Mouse (Mus musculus) embryonic facial prominence, embryonic 12.5 days (tissue): ENCODE measurements around the gene Ush2a. TPM values are rescaled to one million over a fixed set of nuclear protein-coding genes. Genes with fewer than 3 reads are reported as not detected.

Experiments used
- ATAC-seq: fragments of 200-750 bp; cut with Nextera tagmentation; 2 replicates; pipeline ENCODE4 v1.8.0; 2017; ENCODE audit not compliant: insufficient number of reproducible peaks, insufficient read depth, low FRiP score, low TSS enrichment
- H3K27ac ChIP-seq: fragments of 300-500 bp; sonication (generic); 2 replicates; pipeline ENCODE4 v1.5.1; 2016; ENCODE audit warnings: mild to moderate bottlenecking
- H3K27me3 ChIP-seq: fragments of 300-500 bp; sonication (generic); 2 replicates; pipeline ENCODE4 v1.6.1; 2016; ENCODE audit warnings: mild to moderate bottlenecking, moderate library complexity
- H3K36me3 ChIP-seq: fragments of 300-500 bp; sonication (generic); 2 replicates; pipeline ENCODE4 v1.6.1; 2016; ENCODE audit warnings: mild to moderate bottlenecking
- H3K4me1 ChIP-seq: fragments of 300-500 bp; sonication (generic); 2 replicates; pipeline ENCODE4 v1.6.1; 2016
- H3K4me2 ChIP-seq: fragments of 300-500 bp; sonication (generic); replicated peaks from 2 replicates; pipeline ENCODE4 v1.6.1; 2016; ENCODE audit warnings: mild to moderate bottlenecking, moderate library complexity
- H3K4me3 ChIP-seq: fragments of 300-500 bp; sonication (generic); 2 replicates; pipeline ENCODE4 v1.5.1; 2016; ENCODE audit warnings: mild to moderate bottlenecking
- H3K9ac ChIP-seq: fragments of 300-500 bp; sonication (generic); 2 replicates; pipeline ENCODE4 v1.6.1; 2016; ENCODE audit warnings: mild to moderate bottlenecking, moderate library complexity
- H3K9me3 ChIP-seq: fragments of 300-500 bp; sonication (generic); 2 replicates; pipeline ENCODE4 v1.6.1; 2016; ENCODE audit warnings: mild to moderate bottlenecking, moderate library complexity
- WGBS: fragments of 180-500 bp; shearing (Covaris S2); methylation state at CpG from one replicate; pipeline ENCODE4 v1.1.7; 2016; 5-methylcytosine and 5-hydroxymethylcytosine counted together
- polyA plus RNA-seq: library from polyadenylated mRNA; unstranded; fragments of >200 nt; fragmentation: Nextera tagmentation; extraction: Ambion mirVana; gene quantifications from 2 replicates; pipeline ENCODE4 v1.2.1, GENCODE M21; 2016

Ush2a gene
- polyA plus RNA-seq, 1 experiment from 2014 or later = 0.05 TPM

DNA sequence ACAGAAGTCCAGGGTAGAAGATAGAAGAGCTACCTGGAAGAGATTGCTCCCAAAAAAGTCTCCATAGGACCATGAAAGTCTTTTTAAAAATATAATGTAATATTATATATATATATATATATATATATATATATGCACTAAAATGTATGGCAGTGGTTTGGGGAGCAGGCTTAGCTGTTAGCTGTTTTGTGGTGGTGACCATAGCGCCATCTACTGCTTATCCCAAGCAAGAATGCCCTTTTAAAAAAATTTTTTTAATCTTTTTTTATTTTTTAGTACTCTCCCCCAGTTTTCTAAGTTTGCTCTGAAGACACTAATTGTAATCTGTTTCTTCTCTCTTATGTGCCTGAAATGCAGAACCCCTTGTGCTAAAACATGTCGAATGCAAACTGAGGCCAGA is 543.2 kb downstream of the Ush2a start:
- WGBS = 26% methylated on average over 2 of the region's 2 CpGs
- Histone ChIP-seq H3K4me3 (no peak overlapping the region), H3K9ac (no peak overlapping the region), H3K4me1 (no peaks in the 10 kb centered on the region), H3K4me2 (no peak overlapping the region), H3K27me3 (no peaks in the 10 kb centered on the region), H3K27ac (no peak overlapping the region), H3K36me3 (no peaks in the 10 kb centered on the region), H3K9me3 (no peaks in the 10 kb centered on the region)
- ATAC-seq = no peak

DNA sequence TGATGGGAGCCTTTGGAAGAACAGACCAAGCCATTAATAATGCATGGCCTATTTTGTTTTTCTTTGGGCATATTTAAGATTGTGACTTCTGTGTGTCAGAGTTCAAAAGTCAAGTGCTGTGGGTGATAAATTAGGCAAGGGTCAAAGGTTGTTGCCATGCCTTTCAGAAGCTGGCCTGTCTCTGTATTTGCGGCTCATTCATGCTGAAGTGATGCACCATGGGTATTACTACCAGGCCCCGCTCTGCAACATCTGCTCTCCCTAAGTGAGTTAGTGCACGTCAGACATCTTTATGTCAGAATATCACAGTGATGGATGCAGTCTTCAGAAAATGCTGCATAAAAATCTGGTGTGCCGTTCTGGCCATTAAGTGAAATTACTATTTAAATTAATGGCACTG is 544.0 kb downstream of the Ush2a start:
- H3K27me3 ChIP-seq = no peaks in the 10 kb centered on the region
- H3K4me1 ChIP-seq = no peaks in the 10 kb centered on the region
- no peak overlapping the region for H3K4me2 ChIP-seq
- H3K4me3 ChIP-seq = no peak overlapping the region
- no peak overlapping the region for H3K9ac ChIP-seq
- no peaks in the 10 kb centered on the region for H3K36me3 ChIP-seq
- no peaks in the 10 kb centered on the region for H3K9me3 ChIP-seq
- WGBS = 29% methylated on average over 4 of the region's 4 CpGs
- H3K27ac ChIP-seq = no peak overlapping the region
- ATAC-seq = no peak

DNA sequence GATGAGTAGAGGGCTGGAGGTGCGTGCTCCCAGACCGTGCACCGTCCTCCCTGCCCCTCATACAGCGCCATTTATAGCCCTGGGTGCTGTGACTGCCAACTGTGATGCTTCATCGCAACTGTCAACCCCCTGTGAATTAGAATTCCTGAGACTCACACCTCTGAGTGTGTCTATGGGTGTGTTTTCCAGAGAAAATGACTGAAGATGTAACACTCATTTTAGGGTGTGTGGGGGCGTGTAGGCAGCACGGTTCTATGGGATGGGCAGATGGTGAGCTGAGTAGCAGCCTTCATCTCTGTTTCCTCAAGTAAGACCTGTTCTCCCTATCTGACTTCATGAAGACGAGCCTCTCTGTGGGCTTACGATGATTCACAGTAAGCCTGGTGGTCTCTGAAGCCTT is 548.8 kb downstream of the Ush2a start:
- no peaks in the 10 kb centered on the region for H3K27me3 ChIP-seq
- ATAC-seq = no peak
- WGBS = 91% methylated on average over 9 of the region's 9 CpGs

DNA sequence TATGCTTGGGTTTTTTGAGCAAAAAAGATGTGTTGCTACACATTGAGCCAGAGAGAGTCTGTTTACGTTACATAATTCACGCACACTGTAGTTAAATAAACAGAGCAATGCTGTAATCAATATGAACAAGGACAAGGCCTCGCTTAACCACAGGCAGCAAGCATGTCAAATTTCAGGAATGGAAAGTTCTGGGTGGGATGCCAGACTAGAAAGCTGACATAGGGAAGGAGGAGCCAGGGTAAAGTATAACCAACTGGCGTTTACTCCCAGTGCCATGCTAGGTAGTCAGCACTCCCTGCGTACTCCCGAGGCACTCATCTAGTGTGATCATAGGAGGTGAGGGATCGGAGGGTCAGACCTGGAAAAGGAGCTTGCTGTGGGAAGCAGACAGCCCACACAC is 553.2 kb downstream of the Ush2a start:
- H3K36me3 ChIP-seq = no peaks in the 10 kb centered on the region
- no peaks in the 10 kb centered on the region for H3K27me3 ChIP-seq
- no peak overlapping the region for H3K9ac ChIP-seq
- WGBS = 64% methylated on average over 7 of the region's 7 CpGs
- no peak overlapping the region for H3K4me3 ChIP-seq
- H3K9me3 ChIP-seq = no peaks in the 10 kb centered on the region
- peaks cover 3% of the 10 kb centered on the region; the same call in 1 of the 2 replicates for H3K4me1 ChIP-seq
- ATAC-seq = no peak
- peak overlapping the region; percentile 8; the same call in 1 of the 2 replicates for H3K27ac ChIP-seq
- no peak overlapping the region for H3K4me2 ChIP-seq

More for the DNA sequence above, 548.8 kb downstream of the Ush2a start:
- H3K9me3 ChIP-seq = no peaks in the 10 kb centered on the region
- no peaks in the 10 kb centered on the region for H3K36me3 ChIP-seq
- H3K4me3 ChIP-seq = no peak overlapping the region
- H3K9ac ChIP-seq = no peak overlapping the region
- no peak overlapping the region for H3K27ac ChIP-seq
- H3K4me2 ChIP-seq = no peak overlapping the region
- H3K4me1 ChIP-seq = peaks cover 3% of the 10 kb centered on the region; the same call in 1 of the 2 replicates

DNA sequence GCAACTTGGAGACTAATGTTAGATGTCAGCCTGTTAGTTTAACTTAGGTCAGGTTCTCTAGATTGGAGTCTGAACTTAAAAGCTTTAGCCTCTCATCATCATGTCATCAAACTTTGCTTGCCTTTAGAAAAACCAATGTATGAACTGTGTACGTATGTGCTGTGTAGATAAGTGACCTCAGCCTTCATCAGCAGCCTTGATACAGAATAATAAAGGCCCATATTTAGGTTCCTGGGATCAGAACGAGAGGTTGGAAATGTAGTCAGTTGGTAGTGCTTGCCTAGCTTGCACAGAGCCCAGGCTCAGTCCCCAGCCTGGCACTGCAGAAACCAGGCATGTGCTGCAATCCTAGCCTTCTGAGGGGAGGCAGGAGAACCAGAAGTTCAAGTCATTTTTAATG is 562.4 kb downstream of the Ush2a start:
- 87% methylated on average over 2 of the region's 2 CpGs for WGBS
- no peaks in the 10 kb centered on the region for H3K9me3 ChIP-seq
- H3K27ac ChIP-seq = no peak overlapping the region
- no peaks in the 10 kb centered on the region for H3K36me3 ChIP-seq
- H3K4me3 ChIP-seq = no peak overlapping the region
- no peaks in the 10 kb centered on the region for H3K4me1 ChIP-seq
- no peak overlapping the region for H3K4me2 ChIP-seq
- no peak for ATAC-seq
- H3K27me3 ChIP-seq = no peaks in the 10 kb centered on the region
- H3K9ac ChIP-seq = no peak overlapping the region

DNA sequence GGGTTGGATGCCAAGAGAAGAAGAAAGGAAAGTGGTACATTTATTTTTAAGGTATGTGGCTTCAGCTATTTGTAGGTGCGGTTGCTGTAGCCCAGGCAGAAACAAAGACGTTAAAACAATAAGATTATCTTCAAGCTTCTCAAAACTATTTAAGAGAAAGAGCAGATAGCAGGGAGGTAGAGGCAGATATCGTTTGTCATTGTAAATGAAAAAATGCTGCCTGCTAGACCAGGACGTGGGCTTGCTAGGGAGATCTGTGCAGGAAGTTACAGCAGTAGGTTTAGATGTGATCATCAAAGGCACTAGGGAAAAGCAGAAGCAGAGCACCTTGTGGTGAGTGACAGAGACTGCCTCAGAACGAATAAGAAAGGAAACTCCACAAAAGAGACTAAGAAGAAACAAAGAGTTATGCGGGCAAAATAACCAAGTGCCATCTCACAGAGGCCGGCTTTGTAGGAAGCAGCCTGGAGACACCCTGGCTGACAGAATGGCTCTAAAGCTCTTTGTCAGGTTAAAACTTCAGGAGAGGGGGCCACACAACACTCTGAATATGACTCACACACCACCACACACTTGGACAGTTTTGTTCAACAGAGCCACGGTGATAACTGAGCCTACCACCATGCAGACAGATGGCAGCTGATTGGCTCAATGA is 563.2 kb downstream of the Ush2a start:
- ATAC-seq = no peak
- 75% methylated on average over 8 of the region's 8 CpGs for WGBS

DNA sequence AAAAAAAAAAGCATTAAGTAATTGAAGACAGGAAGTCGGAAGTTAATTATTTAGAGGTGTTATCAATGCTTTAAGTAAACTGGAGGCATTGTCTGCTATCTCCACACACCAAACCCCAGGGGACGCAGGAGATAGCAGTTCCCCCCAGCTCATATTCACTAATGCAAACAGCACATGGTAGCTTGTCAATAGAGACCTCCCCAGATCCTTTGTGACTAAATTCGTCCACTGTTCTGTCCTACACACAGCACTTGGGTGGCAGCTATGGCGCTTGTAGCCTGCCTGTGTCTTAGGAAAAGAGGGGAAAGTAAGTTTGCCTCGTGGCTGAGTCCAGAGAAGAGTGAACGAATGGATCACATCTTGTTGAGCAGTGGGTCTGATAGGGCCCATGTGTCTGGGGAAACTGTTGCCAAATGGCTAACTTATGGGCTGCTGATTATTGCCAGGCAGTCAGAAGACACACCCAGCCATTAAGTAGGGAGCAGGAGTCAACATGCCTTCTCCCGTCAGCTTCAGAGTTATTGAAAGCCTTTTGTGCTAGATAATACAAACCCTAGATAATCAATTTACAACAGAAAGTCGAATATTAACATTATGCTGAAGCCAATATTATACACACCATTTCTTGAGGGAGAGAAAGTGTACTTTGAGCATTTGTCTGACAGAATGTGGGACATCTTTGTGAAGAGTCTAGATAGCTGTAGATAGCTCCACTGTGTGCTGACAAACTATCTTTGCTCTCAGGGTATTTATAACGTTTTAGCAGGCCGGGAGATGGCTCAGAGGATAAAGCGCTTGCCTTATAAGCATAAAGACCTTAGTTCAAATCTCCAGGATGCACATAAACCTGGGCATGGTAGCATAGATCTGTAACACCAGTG is 568.9 kb downstream of the Ush2a start:
- Histone ChIP-seq H3K27me3 (no peaks in the 10 kb centered on the region), H3K9me3 (no peaks in the 10 kb centered on the region), H3K4me2 (no peak overlapping the region), H3K4me3 (no peak overlapping the region), H3K36me3 (no peaks in the 10 kb centered on the region), H3K9ac (no peak overlapping the region), H3K27ac (peak overlapping the region; percentile 31; the same call in 1 of the 2 replicates), H3K4me1 (peaks cover 5% of the 10 kb centered on the region; the same call in 1 of the 2 replicates)
- ATAC-seq = no peak; the same call in 1 of the 2 replicates
- WGBS = 50% methylated on average over 11 of the region's 11 CpGs

More for the DNA sequence above, 563.2 kb downstream of the Ush2a start:
- H3K4me2 ChIP-seq = no peak overlapping the region
- no peaks in the 10 kb centered on the region for H3K4me1 ChIP-seq
- no peaks in the 10 kb centered on the region for H3K36me3 ChIP-seq
- H3K9me3 ChIP-seq = no peaks in the 10 kb centered on the region
- H3K4me3 ChIP-seq = no peak overlapping the region
- H3K27ac ChIP-seq = no peak overlapping the region
- no peak overlapping the region for H3K9ac ChIP-seq
- no peaks in the 10 kb centered on the region for H3K27me3 ChIP-seq

DNA sequence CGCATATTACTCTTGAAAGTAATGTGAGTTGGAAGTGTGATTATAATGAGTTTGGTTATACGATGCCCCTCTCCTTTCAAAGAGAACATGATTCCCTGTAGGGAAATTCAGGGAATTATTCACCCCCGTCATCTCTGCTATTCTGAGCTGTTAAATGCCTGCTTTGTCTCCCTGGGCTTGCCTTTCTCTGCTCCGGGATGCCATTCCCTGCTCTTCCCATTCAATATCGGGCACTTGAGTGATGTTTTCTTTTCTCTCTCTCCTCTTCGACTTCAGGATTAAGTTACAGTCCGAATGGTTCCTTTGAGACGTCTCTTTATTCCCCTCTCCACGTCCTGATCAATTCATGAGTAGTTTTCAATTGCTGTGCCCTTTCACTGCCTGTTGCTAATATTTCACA is 572.1 kb downstream of the Ush2a start:
- 10% methylated on average over 9 of the region's 9 CpGs for WGBS
- H3K4me2 ChIP-seq = no peak overlapping the region

DNA sequence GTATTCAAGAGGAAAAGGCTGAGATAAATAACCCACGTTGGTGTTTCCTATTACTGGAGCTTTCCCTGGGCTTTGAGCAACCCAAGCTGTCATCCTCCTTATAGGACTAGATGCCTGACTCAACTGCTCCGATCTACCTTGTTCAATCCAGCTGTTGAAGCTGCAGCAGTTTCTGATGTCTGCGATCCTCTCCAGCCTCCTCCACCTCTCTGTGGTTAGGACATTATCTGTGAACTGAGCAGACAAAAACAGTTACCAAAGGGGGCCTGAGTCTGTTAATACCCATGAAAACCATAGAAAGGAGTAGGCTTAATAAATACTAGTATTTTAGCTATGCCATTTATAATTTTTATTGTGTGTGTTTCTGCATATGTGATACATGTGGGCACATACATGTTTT is 572.9 kb downstream of the Ush2a start:
- Histone ChIP-seq H3K36me3 (no peaks in the 10 kb centered on the region), H3K27me3 (no peaks in the 10 kb centered on the region), H3K4me3 (no peak overlapping the region), H3K4me2 (no peak overlapping the region), H3K9ac (no peak overlapping the region), H3K27ac (no peak overlapping the region), H3K9me3 (no peaks in the 10 kb centered on the region), H3K4me1 (peaks cover 5% of the 10 kb centered on the region; the same call in 1 of the 2 replicates)
- ATAC-seq = no peak
- 77% methylated on average over 3 of the region's 3 CpGs for WGBS

More for the DNA sequence above, 572.1 kb downstream of the Ush2a start:
- Histone ChIP-seq H3K9me3 (no peaks in the 10 kb centered on the region), H3K27me3 (no peaks in the 10 kb centered on the region), H3K27ac (no peak overlapping the region), H3K9ac (no peak overlapping the region), H3K36me3 (no peaks in the 10 kb centered on the region), H3K4me1 (peaks cover 5% of the 10 kb centered on the region; the same call in 1 of the 2 replicates), H3K4me3 (no peak overlapping the region)
- no peak for ATAC-seq

DNA sequence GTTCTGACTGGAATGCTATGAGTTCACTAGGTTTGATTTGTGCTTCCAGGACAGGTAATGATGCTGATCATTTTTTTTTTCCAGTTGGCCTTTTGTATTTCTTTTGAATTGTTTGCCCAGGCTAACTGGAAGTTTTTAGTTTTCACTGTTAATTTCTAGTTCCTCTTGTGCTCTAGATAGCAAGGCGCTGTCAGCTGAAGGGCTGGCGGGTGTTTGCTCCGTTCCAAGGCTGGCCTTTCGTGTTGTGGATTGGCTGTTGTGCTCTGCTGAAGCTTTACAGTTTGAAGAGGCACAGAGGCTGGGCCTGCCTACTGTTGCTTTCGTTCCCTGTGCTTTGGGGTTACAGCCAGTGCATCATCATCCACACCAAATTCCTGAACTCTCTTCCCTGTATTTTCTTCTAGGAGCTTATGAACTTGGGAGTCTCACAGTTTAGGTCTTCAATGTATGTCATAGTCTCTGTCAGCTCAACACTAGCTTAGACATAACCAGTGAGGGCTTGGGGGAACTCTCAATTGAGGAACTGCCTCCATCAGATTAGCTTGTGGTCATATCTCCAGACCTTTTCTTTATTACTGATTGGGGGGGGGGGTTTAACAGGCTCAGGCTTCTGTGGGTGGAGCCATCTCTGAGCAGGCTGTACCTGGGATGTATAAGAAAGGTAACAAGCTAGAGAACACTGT is 575.9 kb downstream of the Ush2a start:
- no peak for ATAC-seq
- H3K27me3 ChIP-seq = no peaks in the 10 kb centered on the region
- H3K9me3 ChIP-seq = no peaks in the 10 kb centered on the region
- peaks cover 5% of the 10 kb centered on the region; the same call in 1 of the 2 replicates for H3K4me1 ChIP-seq
- H3K4me3 ChIP-seq = no peak overlapping the region
- no peaks in the 10 kb centered on the region for H3K36me3 ChIP-seq
- H3K9ac ChIP-seq = no peak overlapping the region
- WGBS = 85% methylated on average over 5 of the region's 5 CpGs
- H3K4me2 ChIP-seq = no peak overlapping the region
- no peak overlapping the region for H3K27ac ChIP-seq

DNA sequence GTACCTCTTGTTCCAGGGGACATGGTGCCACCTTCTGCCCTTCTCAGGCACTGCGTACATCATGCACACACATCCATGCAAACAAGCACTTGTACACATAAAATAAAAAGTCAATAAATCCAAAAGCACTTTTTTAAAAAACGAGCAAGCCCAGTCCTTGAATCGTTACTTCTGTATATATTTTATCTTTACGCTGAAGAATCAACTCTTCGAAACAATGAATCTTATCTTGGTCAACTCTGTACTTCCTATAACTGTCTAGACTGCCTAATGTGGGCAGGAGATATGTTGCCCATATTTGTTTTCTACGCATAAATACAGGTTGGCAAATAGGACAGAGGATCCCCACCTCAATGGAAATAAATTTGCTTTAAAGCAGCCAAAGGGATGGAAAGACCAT is 585.4 kb downstream of the Ush2a start:
- H3K36me3 ChIP-seq = no peaks in the 10 kb centered on the region
- no peak overlapping the region for H3K4me3 ChIP-seq
- H3K9me3 ChIP-seq = no peaks in the 10 kb centered on the region
- H3K27ac ChIP-seq = no peak overlapping the region
- H3K27me3 ChIP-seq = no peaks in the 10 kb centered on the region
- no peak for ATAC-seq
- 91% methylated on average over 6 of the region's 6 CpGs for WGBS
- H3K4me2 ChIP-seq = no peak overlapping the region
- no peaks in the 10 kb centered on the region for H3K4me1 ChIP-seq
- no peak overlapping the region for H3K9ac ChIP-seq
